Mouse (Mus musculus) limb, embryonic 12.5 days (tissue): ENCODE results near the gene Krt71. TPM values are rescaled to one million over a fixed set of nuclear protein-coding genes. Genes with fewer than 3 reads are reported as not detected.
"Not testable (repeated sequence)": the region's sequence is repeated elsewhere in the genome, so short reads cannot be mapped to it uniquely, and the experiment has no call there.

Source experiments
- ATAC-seq: fragments of 200-750 bp; cut with Nextera tagmentation; 2 replicates; pipeline ENCODE4 v1.8.0; 2017; ENCODE audit warnings: low read depth, moderate TSS enrichment; ENCODE audit not compliant: insufficient number of reproducible peaks, insufficient read depth, low FRiP score, low TSS enrichment
- H3K27ac ChIP-seq: fragments of 300-500 bp; sonication (generic); 2 replicates; pipeline ENCODE4 v1.5.1; 2016; ENCODE audit warnings: mild to moderate bottlenecking, moderate library complexity
- H3K27me3 ChIP-seq: fragments of 300-500 bp; sonication (generic); 2 replicates; pipeline ENCODE4 v1.6.1; 2016; ENCODE audit warnings: mild to moderate bottlenecking, moderate library complexity
- H3K36me3 ChIP-seq: fragments of 300-500 bp; sonication (generic); 2 replicates; pipeline ENCODE4 v1.6.1; 2016; ENCODE audit warnings: mild to moderate bottlenecking, moderate library complexity
- H3K4me1 ChIP-seq: fragments of 300-500 bp; sonication (generic); replicated peaks from 2 replicates; pipeline ENCODE4 v1.6.1; 2016
- H3K4me2 ChIP-seq: fragments of 300-500 bp; sonication (generic); 2 replicates; pipeline ENCODE4 v1.6.1; 2016; ENCODE audit warnings: mild to moderate bottlenecking, moderate library complexity
- H3K4me3 ChIP-seq: fragments of 300-500 bp; sonication (generic); replicated peaks from 2 replicates; pipeline ENCODE4 v1.5.1; 2016; ENCODE audit warnings: mild to moderate bottlenecking
- H3K9ac ChIP-seq: fragments of 300-500 bp; sonication (generic); replicated peaks from 2 replicates; pipeline ENCODE4 v1.6.1; 2016; ENCODE audit warnings: mild to moderate bottlenecking, moderate library complexity
- H3K9me3 ChIP-seq: fragments of 300-500 bp; sonication (generic); 2 replicates; pipeline ENCODE4 v1.6.1; 2016; ENCODE audit warnings: mild to moderate bottlenecking, moderate library complexity
- WGBS: fragments of 180-500 bp; shearing (Covaris S2); methylation state at CpG from one replicate; pipeline ENCODE4 v1.1.7; 2016; 5-methylcytosine and 5-hydroxymethylcytosine counted together
- polyA plus RNA-seq: library from polyadenylated mRNA; unstranded; fragments of >200 nt; fragmentation: Nextera tagmentation; extraction: Ambion mirVana; gene quantifications from 2 replicates; pipeline ENCODE4 v1.2.1, GENCODE M21; 2016

Gene Krt71
- polyA plus RNA-seq, 1 experiment from 2014 or later, result not detected

DNA sequence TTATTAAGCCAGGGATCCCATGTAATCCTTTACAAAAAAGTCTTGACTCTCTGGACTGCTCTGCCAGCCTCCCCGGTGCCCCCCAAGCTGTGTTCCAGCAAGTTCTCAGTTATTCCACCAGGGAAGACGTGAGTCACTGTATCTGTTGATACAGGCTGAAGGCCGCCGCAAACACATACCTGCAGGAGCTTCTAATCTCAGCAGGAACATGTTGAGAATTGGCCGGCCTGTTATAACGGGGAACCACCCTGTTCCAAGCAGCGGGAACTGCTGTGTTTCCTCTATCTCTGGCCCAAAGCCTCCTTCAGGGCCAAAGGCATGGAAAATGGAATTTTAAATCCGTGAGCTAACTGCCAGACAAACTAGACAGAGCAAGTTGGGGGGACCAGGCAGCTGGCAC lies 29.2 kb downstream of the Krt71 start:
- Histone ChIP-seq H3K4me1 (no peaks in the 10 kb centered on the region), H3K27ac (no peak overlapping the region), H3K4me3 (no peak overlapping the region), H3K9me3 (no peaks in the 10 kb centered on the region), H3K36me3 (no peaks in the 10 kb centered on the region), H3K27me3 (no peaks in the 10 kb centered on the region), H3K4me2 (no peak overlapping the region), H3K9ac (no peak overlapping the region)
- no peak for ATAC-seq
- 70% methylated on average over 8 of the region's 8 CpGs for WGBS

GRCm38 (mm10) chr15:101712720-101713119 lies 30.2 kb downstream of the Krt71 start, which contains the start of gene Krt5:
TSS of gene Krt5 (minus strand) at chr15:101712898.
- Histone ChIP-seq H3K4me3 (peak within 1 kb of the TSS; percentile 21), H3K27ac (no peak within 1 kb of the TSS)
- no peak for ATAC-seq

DNA sequence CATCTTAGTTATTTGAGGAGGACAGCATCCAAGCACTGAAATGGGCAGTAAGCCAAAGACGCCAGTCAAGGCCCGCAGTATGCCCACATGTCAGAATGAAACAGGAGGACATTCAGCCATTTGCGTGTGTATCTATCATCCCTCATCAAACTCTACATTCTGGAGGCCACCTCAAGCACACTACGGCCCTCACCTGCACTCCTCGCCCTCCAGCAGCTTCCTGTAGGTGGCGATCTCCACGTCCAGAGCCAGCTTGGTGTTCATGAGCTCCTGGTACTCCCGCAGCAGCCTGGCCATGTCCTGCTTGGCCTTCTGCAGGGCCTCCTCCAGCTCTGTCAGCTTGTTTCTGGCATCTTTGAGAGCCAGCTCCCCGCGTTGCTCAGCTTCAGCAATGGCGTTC lies 34.2 kb downstream of the Krt71 start:
- ATAC-seq, result no peak
- 66% methylated on average over 11 of the region's 11 CpGs for WGBS
- H3K4me2 ChIP-seq, result no peak overlapping the region
- H3K4me1 ChIP-seq, result no peaks in the 10 kb centered on the region
- no peaks in the 10 kb centered on the region for H3K9me3 ChIP-seq
- no peak overlapping the region for H3K9ac ChIP-seq
- no peaks in the 10 kb centered on the region for H3K36me3 ChIP-seq
- no peak overlapping the region for H3K27ac ChIP-seq
- H3K27me3 ChIP-seq, result peaks cover 8% of the 10 kb centered on the region; the same call in 1 of the 2 replicates
- no peak overlapping the region for H3K4me3 ChIP-seq

More at GRCm38 (mm10) chr15:101712720-101713119, 30.2 kb downstream of the Krt71 start, which contains the start of gene Krt5:
- 0 out of 2 replicates have a peak, but pooled peaks cover 3% of the 10 kb centered on the region for H3K27me3 ChIP-seq
- no peak within 1 kb of the TSS for H3K9ac ChIP-seq
- WGBS, result 50% methylated on average over 13 of the region's 13 CpGs
- H3K36me3 ChIP-seq, result no peaks in the 10 kb centered on the region
- H3K4me1 ChIP-seq, result no peaks in the 10 kb centered on the region
- no peaks in the 10 kb centered on the region for H3K9me3 ChIP-seq
- H3K4me2 ChIP-seq, result 0 out of 2 replicates have a peak within 1 kb of the TSS, but pooled peaks have one; percentile 22

- H3K27me3 ChIP-seq, result peaks cover 8% of the 10 kb centered on the region; the same call in 1 of the 2 replicates
- no peaks in the 10 kb centered on the region for H3K36me3 ChIP-seq
- no peak overlapping the region for H3K9ac ChIP-seq
- 92% methylated on average over 9 of the region's 9 CpGs for WGBS
- H3K27ac ChIP-seq, result no peak overlapping the region
- H3K4me2 ChIP-seq, result no peak overlapping the region
- H3K9me3 ChIP-seq, result no peaks in the 10 kb centered on the region
- no peak for ATAC-seq
- H3K4me1 ChIP-seq, result no peaks in the 10 kb centered on the region
- no peak overlapping the region for H3K4me3 ChIP-seq
Measured at GRCm38 (mm10) chr15:101707454-101707853, 35.5 kb downstream of the Krt71 start.

DNA sequence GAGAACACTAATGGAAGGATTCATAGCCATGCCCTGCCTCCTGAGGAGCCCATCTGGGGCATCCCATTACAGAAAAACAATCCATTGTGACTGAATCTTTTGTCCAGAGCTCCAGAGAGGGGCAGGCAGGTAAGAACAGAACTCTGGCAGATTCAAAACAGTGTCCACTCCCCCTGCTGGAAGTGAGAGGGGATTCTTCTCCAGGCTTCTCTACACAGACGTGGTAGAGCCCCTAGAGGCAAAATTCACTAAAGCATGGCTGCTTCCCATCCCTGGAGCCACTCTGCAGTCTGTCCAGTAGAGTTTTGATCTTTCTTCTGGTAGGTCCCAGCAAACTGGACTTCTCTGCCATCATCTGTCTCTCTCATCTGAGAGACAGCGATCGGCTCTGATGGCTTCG lies 38.8 kb downstream of the Krt71 start:
- H3K4me1 ChIP-seq, result no peaks in the 10 kb centered on the region
- H3K36me3 ChIP-seq, result no peaks in the 10 kb centered on the region
- WGBS, result 67% methylated on average over 4 of the region's 4 CpGs
- no peak overlapping the region for H3K27ac ChIP-seq
- H3K9me3 ChIP-seq, result no peaks in the 10 kb centered on the region
- H3K4me2 ChIP-seq, result no peak overlapping the region
- no peak for ATAC-seq
- H3K27me3 ChIP-seq, result peaks cover 8% of the 10 kb centered on the region; the same call in 1 of the 2 replicates
- no peak overlapping the region for H3K4me3 ChIP-seq
- H3K9ac ChIP-seq, result no peak overlapping the region

DNA sequence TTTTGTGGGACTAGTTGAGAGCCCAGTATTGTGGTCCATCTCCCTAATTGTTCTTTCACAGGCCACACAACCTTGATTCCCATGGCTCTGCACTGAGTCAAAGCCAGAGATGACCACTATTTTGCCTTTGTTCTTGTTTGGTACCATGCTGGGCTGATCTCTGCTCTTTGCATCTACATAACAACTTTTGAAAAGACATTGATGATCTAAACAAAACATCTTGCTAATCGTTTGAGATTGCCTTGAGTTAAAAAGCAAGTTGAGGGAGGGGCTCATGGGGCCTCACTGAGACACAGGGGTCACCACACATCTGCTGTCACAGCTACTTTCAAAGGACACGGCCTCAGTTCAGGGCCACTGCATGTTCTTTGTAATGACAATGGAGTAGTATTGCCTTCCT lies 40.5 kb downstream of the Krt71 start:
- WGBS, result 37% methylated on average over 2 of the region's 2 CpGs
- H3K36me3 ChIP-seq, result no peaks in the 10 kb centered on the region
- no peak overlapping the region for H3K4me2 ChIP-seq
- H3K9me3 ChIP-seq, result no peaks in the 10 kb centered on the region
- no peaks in the 10 kb centered on the region for H3K4me1 ChIP-seq
- peaks cover 4% of the 10 kb centered on the region; the same call in 1 of the 2 replicates for H3K27me3 ChIP-seq
- no peak overlapping the region for H3K27ac ChIP-seq
- no peak overlapping the region for H3K9ac ChIP-seq
- no peak overlapping the region for H3K4me3 ChIP-seq
- ATAC-seq, result no peak

DNA sequence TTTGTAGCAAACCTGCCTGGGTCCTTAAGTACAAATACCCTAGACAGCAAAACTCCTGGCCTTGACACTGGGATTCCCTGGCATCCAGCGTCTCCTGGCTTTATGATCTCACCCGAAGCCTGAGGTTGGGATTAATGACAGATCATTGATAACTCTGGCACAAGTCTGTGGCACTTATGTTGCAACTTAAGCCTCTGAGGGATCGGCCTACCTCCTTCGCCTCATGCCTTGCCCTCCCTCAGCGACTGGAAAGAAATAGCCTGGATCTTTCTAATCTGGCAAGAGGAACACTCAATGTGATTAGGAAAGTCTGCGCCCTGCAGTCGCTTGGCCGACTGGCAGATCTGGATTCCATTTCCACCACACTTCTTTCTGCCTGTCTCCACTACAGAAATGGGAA lies 43.0 kb downstream of the Krt71 start:
- Histone ChIP-seq H3K27me3 (peaks cover 7% of the 10 kb centered on the region; the same call in 1 of the 2 replicates), H3K36me3 (no peaks in the 10 kb centered on the region), H3K9ac (no peak overlapping the region), H3K27ac (no peak overlapping the region), H3K4me1 (no peaks in the 10 kb centered on the region), H3K9me3 (no peaks in the 10 kb centered on the region), H3K4me2 (no peak overlapping the region), H3K4me3 (no peak overlapping the region)
- no peak for ATAC-seq
- 74% methylated on average over 8 of the region's 8 CpGs for WGBS

DNA sequence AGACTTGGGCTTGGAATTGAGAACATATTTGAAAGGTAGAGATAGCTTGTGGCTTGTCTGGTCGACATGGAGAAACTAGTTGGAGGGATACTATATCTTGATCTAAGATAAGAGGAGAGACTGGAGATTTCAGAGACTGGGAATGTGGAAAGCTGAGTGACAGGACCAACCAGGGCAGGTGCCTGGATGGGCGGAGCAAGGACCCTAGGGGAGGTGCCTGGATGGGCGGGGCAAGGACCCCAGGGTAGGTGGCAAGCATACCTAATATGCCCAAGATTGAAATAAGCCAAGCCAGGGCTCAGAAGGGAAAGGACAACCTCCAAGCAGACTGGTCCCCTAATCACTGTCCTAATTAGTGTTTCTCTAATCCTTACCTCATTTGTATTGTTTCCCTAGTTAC lies 43.7 kb downstream of the Krt71 start:
- no peaks in the 10 kb centered on the region for H3K9me3 ChIP-seq
- no peak overlapping the region for H3K27ac ChIP-seq
- no peaks in the 10 kb centered on the region for H3K36me3 ChIP-seq
- no peak for ATAC-seq
- H3K9ac ChIP-seq, result no peak overlapping the region
- H3K4me2 ChIP-seq, result no peak overlapping the region
- H3K27me3 ChIP-seq, result peaks cover 7% of the 10 kb centered on the region; the same call in 1 of the 2 replicates
- no peak overlapping the region for H3K4me3 ChIP-seq
- WGBS, result 61% methylated on average over 3 of the region's 3 CpGs
- no peaks in the 10 kb centered on the region for H3K4me1 ChIP-seq

- Histone ChIP-seq H3K9me3 (no peaks in the 10 kb centered on the region), H3K27ac (no peak overlapping the region), H3K4me2 (no peak overlapping the region), H3K36me3 (no peaks in the 10 kb centered on the region), H3K4me3 (no peak overlapping the region), H3K27me3 (peaks cover 7% of the 10 kb centered on the region; the same call in 1 of the 2 replicates), H3K9ac (no peak overlapping the region), H3K4me1 (no peaks in the 10 kb centered on the region)
- WGBS, result 74% methylated on average over 8 of the region's 8 CpGs
- no peak for ATAC-seq
Measured at GRCm38 (mm10) chr15:101697326-101698188, 45.4 kb downstream of the Krt71 start.

DNA sequence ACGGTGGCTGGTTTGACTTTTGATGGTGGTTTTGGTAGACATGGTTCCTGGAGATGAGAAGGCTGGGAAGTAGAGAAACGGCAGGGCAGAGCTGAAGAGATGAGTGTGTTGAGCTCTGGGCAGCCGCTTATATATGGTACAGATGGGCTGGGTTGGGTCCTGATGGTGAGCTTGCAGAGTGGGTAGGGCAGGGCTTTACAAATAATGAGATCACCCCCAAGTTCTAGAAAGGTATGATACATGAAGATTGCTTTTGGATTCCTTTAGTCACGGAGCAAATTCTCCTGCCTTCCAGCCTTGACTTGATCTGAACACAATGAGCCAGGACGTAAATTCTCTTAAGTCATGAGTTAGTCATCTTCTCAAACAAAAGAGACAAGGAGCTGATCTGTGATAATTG lies 48.7 kb downstream of the Krt71 start, which contains the start of gene Krt6a:
Gene Krt6a (minus strand): TSS at position 101 of the 400 bp plus-strand sequence.
- Histone ChIP-seq H3K4me3 (no peak within 1 kb of the TSS), H3K27ac (no peak within 1 kb of the TSS), H3K27me3 (peaks cover 7% of the 10 kb centered on the region; the same call in 1 of the 2 replicates), H3K9me3 (no peaks in the 10 kb centered on the region), H3K9ac (no peak within 1 kb of the TSS), H3K4me2 (no peak within 1 kb of the TSS), H3K4me1 (no peaks in the 10 kb centered on the region), H3K36me3 (no peaks in the 10 kb centered on the region)
- WGBS, result 87% methylated on average over 5 of the region's 5 CpGs
- no peak for ATAC-seq

DNA sequence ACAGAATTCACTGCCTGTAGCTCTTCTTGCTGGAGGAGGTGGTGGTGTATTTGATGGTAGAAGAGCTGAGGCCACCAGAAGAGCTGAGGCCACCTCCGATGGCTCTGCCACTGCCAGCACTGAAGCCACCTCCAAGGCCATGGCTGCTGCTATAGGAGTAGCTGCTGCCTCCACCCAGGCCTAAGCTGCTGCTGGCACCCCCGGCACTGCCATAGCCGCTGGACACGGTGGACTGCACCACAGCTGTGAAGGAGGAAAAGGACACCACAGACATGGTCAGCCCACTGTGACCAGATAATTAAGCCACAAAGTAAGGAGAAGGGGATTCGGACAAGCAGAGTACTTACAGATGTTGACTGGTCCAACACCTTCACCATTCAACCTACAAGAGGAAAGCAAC lies 52.4 kb downstream of the Krt71 start:
- 87% methylated on average over 5 of the region's 5 CpGs for WGBS
- H3K4me1 ChIP-seq, H3K4me3 ChIP-seq, H3K36me3 ChIP-seq, H3K4me2 ChIP-seq, H3K9me3 ChIP-seq, ATAC-seq, H3K27ac ChIP-seq, H3K9ac ChIP-seq, H3K27me3 ChIP-seq: not testable (repeated sequence)
